Mouse (Mus musculus) hindbrain, embryonic 15.5 days (tissue): Measurements from ENCODE around the gene Fam13c. TPM values are rescaled to one million over a fixed set of nuclear protein-coding genes. Genes with fewer than 3 reads are reported as not detected.

Experiments
- ATAC-seq: fragments of 200-750 bp; cut with Nextera tagmentation; 2 replicates; pipeline ENCODE4 v1.8.0; 2017; ENCODE audit warnings: low read depth, moderate number of reproducible peaks, moderate TSS enrichment; ENCODE audit not compliant: low FRiP score
- H3K27ac ChIP-seq: fragments of 300-500 bp; sonication (generic); replicated peaks from 2 replicates; pipeline ENCODE4 v1.5.1; 2015; ENCODE audit warnings: mild to moderate bottlenecking, inconsistent platforms
- H3K27me3 ChIP-seq: fragments of 300-500 bp; sonication (generic); 2 replicates; pipeline ENCODE4 v1.6.1; 2015; ENCODE audit warnings: control low read depth, inconsistent platforms
- H3K36me3 ChIP-seq: fragments of 300-500 bp; sonication (generic); 2 replicates; pipeline ENCODE4 v1.6.1; 2015; ENCODE audit warnings: control low read depth, inconsistent platforms
- H3K4me1 ChIP-seq: fragments of 300-500 bp; sonication (generic); replicated peaks from 2 replicates; pipeline ENCODE4 v1.6.1; 2015; ENCODE audit warnings: control low read depth, inconsistent platforms
- H3K4me2 ChIP-seq: fragments of 300-500 bp; sonication (generic); 2 replicates; pipeline ENCODE4 v1.6.1; 2015; ENCODE audit warnings: moderate library complexity, mild to moderate bottlenecking, inconsistent platforms
- H3K4me3 ChIP-seq: fragments of 300-500 bp; sonication (generic); 2 replicates; pipeline ENCODE4 v1.5.1; 2015; ENCODE audit warnings: mild to moderate bottlenecking, inconsistent platforms
- H3K9ac ChIP-seq: fragments of 300-500 bp; sonication (generic); 2 replicates; pipeline ENCODE4 v1.6.1; 2015; ENCODE audit warnings: inconsistent platforms
- H3K9me3 ChIP-seq: fragments of 300-500 bp; sonication (generic); 2 replicates; pipeline ENCODE4 v1.6.1; 2016; ENCODE audit warnings: control low read depth, inconsistent platforms
- WGBS: fragments of 180-500 bp; shearing (Covaris S2); methylation state at CpG from one replicate; pipeline ENCODE4 v1.1.7; 2015; 5-methylcytosine and 5-hydroxymethylcytosine counted together
- polyA plus RNA-seq: library from polyadenylated mRNA; unstranded; fragments of >200 nt; fragmentation: Nextera tagmentation; extraction: Ambion mirVana; gene quantifications from 2 replicates; pipeline ENCODE4 v1.2.1, GENCODE M21; 2015

Gene Fam13c
- polyA plus RNA-seq, 1 experiment from 2014 or later, result 23.8 TPM

GRCm38 (mm10) chr10:70477741-70478145 is 37.5 kb downstream of the Fam13c start:
- H3K4me3 ChIP-seq, result no peak overlapping the region
- no peaks in the 10 kb centered on the region for H3K4me1 ChIP-seq
- peaks cover 54% of the 10 kb centered on the region for H3K36me3 ChIP-seq
- H3K27ac ChIP-seq, result no peak overlapping the region
- H3K27me3 ChIP-seq, result no peaks in the 10 kb centered on the region
- no peak overlapping the region for H3K4me2 ChIP-seq
- H3K9ac ChIP-seq, result no peak overlapping the region
- H3K9me3 ChIP-seq, result no peaks in the 10 kb centered on the region
- WGBS, result 95% methylated on average over 10 of the region's 10 CpGs
- no peak for ATAC-seq

GRCm38 (mm10) chr10:70483736-70484135 is 43.5 kb downstream of the Fam13c start:
- WGBS, result 75% methylated on average over 6 of the region's 6 CpGs
- ATAC-seq, result no peak
- Histone ChIP-seq H3K27ac (peak overlapping the region; percentile 80), H3K27me3 (no peaks in the 10 kb centered on the region), H3K4me3 (no peak overlapping the region), H3K9ac (no peak overlapping the region), H3K4me1 (peaks cover 19% of the 10 kb centered on the region), H3K36me3 (peaks cover 9% of the 10 kb centered on the region), H3K9me3 (no peaks in the 10 kb centered on the region), H3K4me2 (no peak overlapping the region)

GRCm38 (mm10) chr10:70484568-70485286 is 44.4 kb downstream of the Fam13c start:
- 13% methylated on average over 7 of the region's 7 CpGs for WGBS
- no peaks in the 10 kb centered on the region for H3K9me3 ChIP-seq
- no peak overlapping the region for H3K9ac ChIP-seq
- peak overlapping the region; percentile 80 for H3K27ac ChIP-seq
- peak; percentile 75 for ATAC-seq
- H3K4me1 ChIP-seq, result peaks cover 19% of the 10 kb centered on the region
- peak overlapping the region; percentile 38 for H3K4me2 ChIP-seq
- no peaks in the 10 kb centered on the region for H3K27me3 ChIP-seq
- H3K4me3 ChIP-seq, result 0 out of 2 replicates have a peak overlapping the region, but pooled peaks have one; percentile 2
- H3K36me3 ChIP-seq, result no peaks in the 10 kb centered on the region; the same call in 1 of the 2 replicates

- H3K36me3 ChIP-seq, result no peaks in the 10 kb centered on the region; the same call in 1 of the 2 replicates
- H3K27ac ChIP-seq, result peak overlapping the region; percentile 80
- no peaks in the 10 kb centered on the region for H3K9me3 ChIP-seq
- WGBS, result 8% methylated on average over 7 of the region's 7 CpGs
- no peaks in the 10 kb centered on the region for H3K27me3 ChIP-seq
- 0 out of 2 replicates have a peak overlapping the region, but pooled peaks have one; percentile 2 for H3K4me3 ChIP-seq
- peak; percentile 73; the same call in 1 of the 2 replicates for ATAC-seq
- no peak overlapping the region for H3K9ac ChIP-seq
- H3K4me1 ChIP-seq, result peaks cover 19% of the 10 kb centered on the region
- peak overlapping the region; percentile 38 for H3K4me2 ChIP-seq
Observed at GRCm38 (mm10) chr10:70485287-70485612, 45.0 kb downstream of the Fam13c start.

- Histone ChIP-seq H3K9ac (no peak overlapping the region), H3K4me2 (no peak overlapping the region), H3K9me3 (no peaks in the 10 kb centered on the region), H3K36me3 (no peaks in the 10 kb centered on the region; the same call in 1 of the 2 replicates), H3K4me3 (no peak overlapping the region), H3K4me1 (peaks cover 19% of the 10 kb centered on the region), H3K27me3 (no peaks in the 10 kb centered on the region), H3K27ac (no peak overlapping the region)
- ATAC-seq, result no peak
- WGBS, result 95% methylated on average over 6 of the region's 6 CpGs
Observed at GRCm38 (mm10) chr10:70486651-70487050, 46.4 kb downstream of the Fam13c start.

- H3K27me3 ChIP-seq, result no peaks in the 10 kb centered on the region
- no peak overlapping the region for H3K4me2 ChIP-seq
- 88% methylated on average over 3 of the region's 3 CpGs for WGBS
- H3K4me1 ChIP-seq, result peaks cover 14% of the 10 kb centered on the region; the same call in 1 of the 2 replicates
- ATAC-seq, result no peak
- H3K4me3 ChIP-seq, result no peak overlapping the region
- H3K9me3 ChIP-seq, result no peaks in the 10 kb centered on the region
- no peaks in the 10 kb centered on the region for H3K36me3 ChIP-seq
- peak overlapping the region; percentile 9; the same call in 1 of the 2 replicates for H3K27ac ChIP-seq
- no peak overlapping the region for H3K9ac ChIP-seq
Observed at GRCm38 (mm10) chr10:70493891-70494290, 53.6 kb downstream of the Fam13c start.

GRCm38 (mm10) chr10:70494441-70494840 is 54.2 kb downstream of the Fam13c start:
- H3K9ac ChIP-seq, result no peak overlapping the region
- WGBS, result 60% methylated on average over 2 of the region's 2 CpGs
- H3K27ac ChIP-seq, result peak overlapping the region; percentile 9
- no peak overlapping the region for H3K4me3 ChIP-seq
- ATAC-seq, result no peak
- H3K27me3 ChIP-seq, result no peaks in the 10 kb centered on the region
- no peaks in the 10 kb centered on the region for H3K36me3 ChIP-seq
- H3K9me3 ChIP-seq, result no peaks in the 10 kb centered on the region
- no peak overlapping the region for H3K4me2 ChIP-seq
- peaks cover 15% of the 10 kb centered on the region; the same call in 1 of the 2 replicates for H3K4me1 ChIP-seq

- no peak overlapping the region; the same call in 1 of the 2 replicates for H3K27ac ChIP-seq
- no peak overlapping the region for H3K9ac ChIP-seq
- no peak for ATAC-seq
- H3K4me3 ChIP-seq, result no peak overlapping the region
- 80% methylated on average over 4 of the region's 4 CpGs for WGBS
- no peaks in the 10 kb centered on the region for H3K27me3 ChIP-seq
- no peak overlapping the region for H3K4me2 ChIP-seq
- no peaks in the 10 kb centered on the region for H3K9me3 ChIP-seq
- peaks cover 15% of the 10 kb centered on the region; the same call in 1 of the 2 replicates for H3K4me1 ChIP-seq
- H3K36me3 ChIP-seq, result no peaks in the 10 kb centered on the region
Observed at GRCm38 (mm10) chr10:70495106-70496104, 55.1 kb downstream of the Fam13c start.

- Histone ChIP-seq H3K4me3 (no peak overlapping the region), H3K9ac (no peak overlapping the region), H3K27me3 (no peaks in the 10 kb centered on the region), H3K4me2 (no peak overlapping the region), H3K27ac (no peak overlapping the region), H3K9me3 (no peaks in the 10 kb centered on the region), H3K36me3 (0 out of 2 replicates have a peak, but pooled peaks cover 3% of the 10 kb centered on the region), H3K4me1 (peaks cover 15% of the 10 kb centered on the region; the same call in 1 of the 2 replicates)
- no peak for ATAC-seq
Observed at GRCm38 (mm10) chr10:70496938-70497337, 56.7 kb downstream of the Fam13c start.

- ATAC-seq, result no peak
- Histone ChIP-seq H3K4me1 (peaks cover 15% of the 10 kb centered on the region; the same call in 1 of the 2 replicates), H3K36me3 (0 out of 2 replicates have a peak, but pooled peaks cover 4% of the 10 kb centered on the region), H3K4me3 (no peak overlapping the region), H3K27me3 (no peaks in the 10 kb centered on the region), H3K4me2 (no peak overlapping the region), H3K27ac (peak overlapping the region; percentile 18; the same call in 1 of the 2 replicates), H3K9me3 (no peaks in the 10 kb centered on the region), H3K9ac (no peak overlapping the region)
- WGBS, result 54% methylated on average over 2 of the region's 2 CpGs
Observed at GRCm38 (mm10) chr10:70498328-70498727, 58.0 kb downstream of the Fam13c start.

- no peaks in the 10 kb centered on the region for H3K9me3 ChIP-seq
- 32% methylated on average over 13 of the region's 13 CpGs for WGBS
- H3K36me3 ChIP-seq, result 0 out of 2 replicates have a peak, but pooled peaks cover 4% of the 10 kb centered on the region
- no peak overlapping the region for H3K9ac ChIP-seq
- H3K4me1 ChIP-seq, result peaks cover 15% of the 10 kb centered on the region; the same call in 1 of the 2 replicates
- no peak for ATAC-seq
- no peak overlapping the region for H3K4me3 ChIP-seq
- no peak overlapping the region for H3K4me2 ChIP-seq
- H3K27ac ChIP-seq, result peak overlapping the region; percentile 18; the same call in 1 of the 2 replicates
- no peaks in the 10 kb centered on the region for H3K27me3 ChIP-seq
Observed at GRCm38 (mm10) chr10:70499246-70499645, 59.0 kb downstream of the Fam13c start.
